Mouse (Mus musculus) Patski (cell line): Measurements from ENCODE around the gene Treh. TPM values are rescaled to one million over a fixed set of nuclear protein-coding genes. Genes with fewer than 3 reads are reported as not detected.

Experiments used
- ATAC-seq: fragments of 100-300 bp; one replicate; pipeline ENCODE4 v1.8.0; 2021
- CTCF ChIA-PET: fragments of 350-600 bp; sonication (Branson Sonifier 250); formaldehyde crosslinking; loops from one replicate; lab custom pipeline; 2022; ENCODE audit warnings: inconsistent platforms; lab: Charles Lee
- POLR2A ChIA-PET: fragments of 350-600 bp; sonication (Branson Sonifier 250); formaldehyde crosslinking; loops from one replicate; lab custom pipeline; 2022; ENCODE audit warnings: antibody characterized with exemption, inconsistent platforms; lab: Charles Lee
- DNase-seq: peaks from one replicate; pipeline ENCODE4 v3.0.0-alpha.2; 2011; ENCODE audit warnings: low read depth, low spot score
- H3K27me3 ChIP-seq: fragments of 371-371 bp; one replicate; pipeline ENCODE4 v1.5.1; 2021
- CTCF ChIP-seq: fragments of 100-300 bp; IDR thresholded peaks from one replicate; pipeline ENCODE4 v1.5.1; 2021
- in situ Hi-C: fragments of 300-500 bp; cut with MboI; formaldehyde crosslinking; loops from 3 replicates; pipeline ENCODE4 v1.11.1; 2018; ENCODE audit warnings: low pct_unique_long_range_greater_than_20kb, mixed read lengths
- polyA plus RNA-seq: library from polyadenylated mRNA; unstranded; gene quantifications from one replicate; pipeline ENCODE4 v1.2.3, GENCODE M21; 2021

Gene Treh
- polyA plus RNA-seq, 1 experiment from 2014 or later: not detected

GRCm38 (mm10) chr9:44720358-44721153, 47.5 kb downstream of the Treh start:
- TF ChIP-seq CTCF: no peak
- ChIA-PET POLR2A (interaction anchor here (1.2 to 2.0 kb wide), 4 partner anchors 11 to 18 kb away, joined by 3 to 11 read pairs (median 4); partner anchors contain the start of gene Phldb1), CTCF (interaction anchor here (0.7 to 4.3 kb wide), 6 partner anchors 10 to 68 kb away, joined by 3 to 12 read pairs (median 4); no protein-coding TSS in a partner anchor)
- in situ Hi-C loops: no loop called here
- no peaks in the 10 kb centered on the region for H3K27me3 ChIP-seq
- DNase-seq: no peak
- no peak for ATAC-seq

- ChIA-PET CTCF (interaction anchor here (0.9 to 4.3 kb wide), 6 partner anchors 9 to 68 kb away, joined by 3 to 12 read pairs (median 4); no protein-coding TSS in a partner anchor), POLR2A (interaction anchor here (0.8 to 2.0 kb wide), 4 partner anchors 12 to 19 kb away, joined by 3 to 11 read pairs (median 6); partner anchors contain the start of gene Phldb1)
- DNase-seq (no peak), ATAC-seq (peak; percentile 68)
- no peaks in the 10 kb centered on the region for H3K27me3 ChIP-seq
- no peak for TF ChIP-seq CTCF
- in situ Hi-C loops: no loop called here
These were observed 48.3 kb downstream of the Treh start for GRCm38 (mm10) chr9:44721154-44721876.

GRCm38 (mm10) chr9:44721877-44722186, 48.8 kb downstream of the Treh start:
- in situ Hi-C loops: no loop called here
- TF ChIP-seq CTCF: no peak
- no peaks in the 10 kb centered on the region for H3K27me3 ChIP-seq
- DNase-seq: no peak
- CTCF ChIA-PET: interaction anchor here (1.1 to 4.3 kb wide), 5 partner anchors 8 to 69 kb away, joined by 3 to 12 read pairs (median 4); no protein-coding TSS in a partner anchor
- POLR2A ChIA-PET: interaction anchor here (0.8 to 2.0 kb wide), 2 partner anchors 12 to 14 kb away, joined by 5 to 11 read pairs; partner anchors contain the start of gene Phldb1
- ATAC-seq: no peak

- POLR2A ChIA-PET: no interaction called here
- in situ Hi-C loops: no loop called here
- TF ChIP-seq CTCF: no peak
- ATAC-seq (no peak), DNase-seq (no peak)
- CTCF ChIA-PET: interaction anchor here (1.1 to 4.3 kb wide), 3 partner anchors 13 to 37 kb away, joined by 3 to 12 read pairs (median 9); no protein-coding TSS in a partner anchor
- no peaks in the 10 kb centered on the region for H3K27me3 ChIP-seq
These were observed 49.5 kb downstream of the Treh start for GRCm38 (mm10) chr9:44722575-44722974.

- H3K27me3 ChIP-seq: no peaks in the 10 kb centered on the region
- ChIA-PET CTCF (interaction anchor here (2.7 to 4.3 kb wide), 2 partner anchors 13 to 37 kb away, joined by 9 to 12 read pairs; no protein-coding TSS in a partner anchor), POLR2A (no interaction called here)
- TF ChIP-seq CTCF: no peak
- in situ Hi-C loops: no loop called here
- DNase-seq: no peak
- ATAC-seq: no peak
These were observed 50.0 kb downstream of the Treh start for GRCm38 (mm10) chr9:44723008-44723407.

- H3K27me3 ChIP-seq: no peaks in the 10 kb centered on the region
- ATAC-seq (no peak), DNase-seq (no peak)
- CTCF ChIA-PET: interaction anchor here (2.7 to 4.3 kb wide), 2 partner anchors 14 to 38 kb away, joined by 9 to 12 read pairs; no protein-coding TSS in a partner anchor
- TF ChIP-seq CTCF: no peak
- in situ Hi-C loops: no loop called here
- POLR2A ChIA-PET: no interaction called here
These were observed 50.5 kb downstream of the Treh start for GRCm38 (mm10) chr9:44723521-44724041.

GRCm38 (mm10) chr9:44724223-44724622, 51.2 kb downstream of the Treh start:
- H3K27me3 ChIP-seq: no peaks in the 10 kb centered on the region
- ATAC-seq: no peak
- no peak for TF ChIP-seq CTCF
- CTCF ChIA-PET: no interaction called here
- in situ Hi-C loops: no loop called here
- DNase-seq: no peak
- POLR2A ChIA-PET: no interaction called here

- H3K27me3 ChIP-seq: no peaks in the 10 kb centered on the region
- in situ Hi-C loops: no loop called here
- ATAC-seq: no peak
- no peak for DNase-seq
- CTCF ChIA-PET: no interaction called here
- TF ChIP-seq CTCF: no peak
- POLR2A ChIA-PET: no interaction called here
These were observed 51.6 kb downstream of the Treh start for GRCm38 (mm10) chr9:44724665-44725064.

- DNase-seq: no peak
- CTCF ChIA-PET: interaction anchor here (1.1 kb wide), 1 partner anchor 8 kb away, joined by 3 read pairs; no protein-coding TSS in a partner anchor
- no peak for TF ChIP-seq CTCF
- in situ Hi-C loops: no loop called here
- ATAC-seq: peak; percentile 61
- POLR2A ChIA-PET: no interaction called here
- no peaks in the 10 kb centered on the region for H3K27me3 ChIP-seq
These were observed 53.6 kb downstream of the Treh start for GRCm38 (mm10) chr9:44726431-44727146.

- CTCF ChIA-PET: interaction anchor here (0.7 to 1.1 kb wide), 2 partner anchors 9 to 181 kb away, joined by 3 read pairs; no protein-coding TSS in a partner anchor
These were observed 54.4 kb downstream of the Treh start for GRCm38 (mm10) chr9:44727441-44727840.

More at GRCm38 (mm10) chr9:44727441-44727840, 54.4 kb downstream of the Treh start:
- TF ChIP-seq CTCF: no peak
- no peaks in the 10 kb centered on the region for H3K27me3 ChIP-seq
- in situ Hi-C loops: no loop called here
- POLR2A ChIA-PET: no interaction called here
- no peak for DNase-seq
- peak; percentile 41 for ATAC-seq
